Mouse (Mus musculus) erythroid progenitor cell, adult 5-6 weeks (primary cell): ENCODE results near the gene Anapc16. TPM values are rescaled to one million over a fixed set of nuclear protein-coding genes. Genes with fewer than 3 reads are reported as not detected.
A peak's percentile ranks its signal among the peaks of the same experiment; 100 is the strongest.

Experiments used
- ATAC-seq: replicated peaks from 2 replicates; pipeline ENCODE4 v1.8.0; 2016; ENCODE audit warnings: moderate number of reproducible peaks, mild to moderate bottlenecking, moderate TSS enrichment, inconsistent platforms; ENCODE audit not compliant: poor library complexity, low FRiP score, severe bottlenecking
- total RNA-seq, 2 experiments: library from RNA; stranded (forward) in 1 of 2; stranded (reverse) in 1 of 2; fragments of 150-400 nt in 1 of 2; fragments of 186-747, 209-891 nt in 1 of 2; gene quantifications; 2 replicates each; pipeline versions ENCODE4 v1.2.3 to v1.2.4; 2015 to 2017; ENCODE audit warnings: low replicate concordance in 2 of 2

Gene Anapc16
- total RNA-seq (2015; ENCODE audit: low replicate concordance) (42.5 and 54.5 TPM in 2 replicates), total RNA-seq (2017; ENCODE audit: low replicate concordance) (34.0 and 36.5 TPM in 2 replicates)

DNA sequence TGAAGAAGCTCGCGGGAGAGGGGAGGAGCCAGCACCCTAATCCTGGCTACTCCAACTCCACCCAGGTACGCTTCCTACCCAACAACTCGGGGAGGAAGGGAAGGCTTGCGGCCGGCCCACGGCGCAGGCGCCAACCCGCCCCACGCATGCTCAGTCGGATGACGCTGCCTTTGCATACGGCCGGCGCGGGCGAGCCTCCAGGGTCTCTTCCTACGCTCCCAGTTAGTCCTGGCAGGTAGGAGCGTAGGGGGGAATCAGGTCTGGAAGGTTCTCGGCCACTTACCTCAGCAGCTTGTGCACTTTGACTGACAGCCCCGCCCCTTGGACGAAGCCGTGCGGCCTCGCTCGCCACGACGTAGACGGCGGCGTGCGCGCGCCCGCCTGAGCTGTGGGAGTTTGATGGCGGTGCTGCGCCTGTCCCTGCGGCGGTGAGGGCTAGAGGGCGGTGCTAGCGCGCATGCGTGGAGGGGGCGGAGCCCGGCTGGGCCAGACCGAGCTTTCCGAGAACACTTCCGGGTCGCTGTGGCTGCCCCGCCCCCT, at the start of gene Anapc16, which contains the start of gene Ascc1:
TSS of gene Anapc16 (minus strand) at position 463 of the 540 bp plus-strand sequence.
TSS of gene Ascc1 (plus strand) at position 133 of the 540 bp plus-strand sequence.
- ATAC-seq: peak; percentile 93

DNA sequence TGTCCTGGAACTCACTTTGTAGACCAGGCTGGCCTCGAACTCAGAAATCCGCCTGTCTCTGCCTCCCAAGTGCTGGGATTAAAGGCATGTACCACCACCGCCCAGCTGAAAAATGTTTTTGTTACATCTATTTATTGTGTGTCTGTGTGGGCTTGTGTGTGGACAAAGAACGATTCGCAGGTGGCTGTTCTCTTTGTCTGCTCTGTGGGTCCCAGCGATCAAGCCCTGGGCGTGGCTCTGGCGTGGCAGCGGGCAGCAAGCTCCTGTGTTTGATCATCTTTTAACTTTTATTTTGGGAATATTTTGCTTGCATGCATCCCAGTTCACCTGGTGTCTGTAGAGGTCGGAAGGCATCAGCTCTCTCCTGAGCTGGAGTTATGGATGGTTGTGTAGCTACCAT, 47.6 kb upstream of the Anapc16 start:
- ATAC-seq: no peak

DNA sequence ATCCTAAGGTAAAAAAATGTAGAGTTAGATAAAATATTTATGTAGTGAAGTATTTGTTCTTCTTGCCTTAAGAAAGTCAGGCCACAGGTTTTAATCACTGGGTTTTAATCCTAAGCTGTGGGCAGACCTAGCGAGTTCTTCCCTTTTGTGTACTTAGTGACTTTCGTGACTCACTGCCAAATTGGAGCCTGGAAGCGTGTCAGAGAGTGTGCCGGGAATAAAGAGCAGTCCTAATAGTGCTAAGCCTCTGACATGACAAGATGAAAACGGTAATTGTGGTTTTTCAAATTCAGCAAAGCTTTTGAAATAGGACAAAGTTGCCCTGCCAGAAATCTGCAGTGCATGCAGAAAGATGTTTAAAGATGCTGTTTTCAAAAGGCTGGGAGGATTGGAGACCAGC, 43.8 kb upstream of the Anapc16 start:
- ATAC-seq: no peak

GRCm38 (mm10) chr10:60042350-60042922, 39.5 kb upstream of the Anapc16 start:
- ATAC-seq: no peak

DNA sequence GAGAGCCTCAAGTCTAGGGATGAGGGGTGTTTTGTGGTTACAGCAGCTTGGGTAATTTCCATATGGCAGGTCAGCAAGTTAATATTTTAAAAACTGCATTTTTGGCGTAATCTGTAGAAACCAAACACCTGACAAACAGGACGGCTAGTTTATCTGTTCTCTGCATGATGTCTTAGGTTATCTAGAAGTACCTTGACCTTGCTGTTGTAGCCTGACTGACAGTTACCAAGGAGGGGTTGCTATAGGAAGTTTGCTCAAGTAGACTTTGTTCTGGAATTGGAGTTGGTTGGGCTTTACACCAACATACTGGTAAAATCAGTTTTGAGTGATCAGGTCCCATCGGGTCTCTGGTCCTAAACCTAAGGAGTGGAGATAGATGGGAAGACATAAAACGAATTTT, 32.8 kb upstream of the Anapc16 start:
- ATAC-seq: 0 out of 2 replicates have a peak, but pooled peaks have one; percentile 47

GRCm38 (mm10) chr10:60034621-60035020, 31.7 kb upstream of the Anapc16 start:
- ATAC-seq: no peak

DNA sequence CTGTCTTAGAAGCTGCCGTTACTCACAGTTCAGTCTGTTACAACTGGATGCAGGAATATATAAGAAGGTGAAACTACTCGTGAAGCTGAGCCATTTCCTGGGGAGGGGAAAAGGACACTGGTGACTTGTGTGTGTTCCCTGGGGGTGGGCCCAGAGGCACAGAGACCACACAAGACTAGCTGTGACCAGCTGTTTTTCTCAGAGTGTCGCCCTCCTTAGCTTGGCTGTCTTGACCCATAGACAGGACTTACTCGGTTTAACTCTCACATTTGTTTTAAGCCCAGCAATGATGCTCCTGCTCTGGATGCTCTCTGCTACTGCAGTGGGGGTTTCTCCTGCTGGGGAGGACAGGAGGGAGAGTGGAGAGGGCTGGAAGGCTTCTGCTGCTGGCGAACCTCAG, 30.1 kb upstream of the Anapc16 start:
- ATAC-seq: no peak

DNA sequence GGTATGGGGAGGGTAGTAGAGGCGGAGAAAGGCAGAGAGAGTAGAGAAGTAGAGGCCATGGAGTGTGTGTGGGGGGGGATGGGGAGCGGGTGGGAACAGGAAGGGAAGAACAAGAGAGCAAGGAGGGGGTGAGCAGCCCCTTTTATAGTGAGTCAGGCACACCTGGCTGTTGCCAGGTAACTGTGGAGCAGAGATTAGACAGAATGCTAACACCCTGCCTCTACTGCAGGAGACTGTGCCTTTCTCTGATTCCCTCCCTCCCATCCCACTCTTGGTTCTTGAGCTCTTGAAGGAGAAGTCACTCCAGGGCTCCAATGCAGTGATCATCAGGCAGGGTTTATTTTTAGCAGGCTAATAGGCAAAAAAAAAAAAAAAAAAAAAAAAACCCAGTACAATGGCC, 29.7 kb upstream of the Anapc16 start:
- no peak for ATAC-seq

GRCm38 (mm10) chr10:60031985-60032384, 29.1 kb upstream of the Anapc16 start:
- ATAC-seq: no peak

- ATAC-seq: no peak
These were observed 28.6 kb upstream of the Anapc16 start for GRCm38 (mm10) chr10:60031562-60031961.

DNA sequence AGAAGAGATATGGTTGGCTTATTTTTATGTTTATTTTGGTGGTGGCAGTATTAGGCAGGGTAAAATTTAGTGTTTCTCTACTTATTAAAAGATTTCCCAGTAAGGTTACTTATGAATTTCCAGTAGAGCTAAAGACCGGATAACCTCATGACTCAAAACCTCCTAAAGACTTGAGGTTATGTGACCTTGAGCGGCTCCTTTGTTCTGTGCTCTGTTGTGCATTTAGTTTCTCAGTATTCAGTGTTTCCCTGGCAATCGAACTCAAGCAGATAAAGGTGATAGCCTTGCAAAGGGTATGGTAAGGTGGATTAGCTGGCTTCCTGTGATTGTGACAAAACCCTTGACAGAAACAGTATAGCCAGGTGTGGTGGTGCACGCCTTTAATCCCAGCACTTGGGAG, 26.5 kb upstream of the Anapc16 start:
- no peak for ATAC-seq

DNA sequence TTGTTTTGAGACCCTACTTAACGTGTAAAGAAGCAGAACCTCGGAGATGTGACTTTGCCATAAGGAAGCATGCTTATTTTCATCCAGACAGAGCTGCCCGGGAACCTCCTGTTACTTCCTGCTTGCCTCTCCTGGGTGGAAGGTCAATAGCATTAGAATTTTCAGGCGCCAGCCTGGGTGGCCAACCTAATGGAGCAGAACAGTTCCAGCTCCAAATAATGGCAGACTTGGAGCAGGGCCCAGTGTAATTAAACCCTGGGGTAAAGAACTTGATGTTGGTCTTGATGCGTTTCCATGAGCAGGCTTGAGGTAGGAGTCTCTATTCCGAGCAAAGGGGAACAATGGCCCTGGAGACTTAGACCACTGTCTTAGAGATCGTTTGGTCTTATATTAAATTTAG, 26.0 kb upstream of the Anapc16 start:
- ATAC-seq: no peak

DNA sequence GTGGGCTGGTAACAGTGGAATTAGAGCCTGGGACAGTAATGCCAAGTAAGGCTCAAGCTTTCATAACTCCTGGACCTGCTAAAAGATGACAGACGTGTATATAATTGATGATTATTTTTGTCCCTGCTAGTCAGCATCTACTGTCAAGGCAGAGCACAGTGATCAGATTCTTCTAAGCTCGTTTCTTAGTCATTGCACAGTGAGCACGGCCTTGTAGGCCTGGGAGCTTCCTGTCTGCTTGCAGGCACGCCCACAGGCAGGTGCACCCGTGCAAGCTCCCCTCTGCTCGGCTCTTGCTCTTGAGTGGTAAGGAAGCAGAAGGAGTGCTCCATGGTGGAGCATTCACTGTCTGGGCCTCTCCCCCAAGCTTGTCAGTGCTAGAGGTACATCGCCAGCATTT, 25.2 kb upstream of the Anapc16 start:
- ATAC-seq: no peak

DNA sequence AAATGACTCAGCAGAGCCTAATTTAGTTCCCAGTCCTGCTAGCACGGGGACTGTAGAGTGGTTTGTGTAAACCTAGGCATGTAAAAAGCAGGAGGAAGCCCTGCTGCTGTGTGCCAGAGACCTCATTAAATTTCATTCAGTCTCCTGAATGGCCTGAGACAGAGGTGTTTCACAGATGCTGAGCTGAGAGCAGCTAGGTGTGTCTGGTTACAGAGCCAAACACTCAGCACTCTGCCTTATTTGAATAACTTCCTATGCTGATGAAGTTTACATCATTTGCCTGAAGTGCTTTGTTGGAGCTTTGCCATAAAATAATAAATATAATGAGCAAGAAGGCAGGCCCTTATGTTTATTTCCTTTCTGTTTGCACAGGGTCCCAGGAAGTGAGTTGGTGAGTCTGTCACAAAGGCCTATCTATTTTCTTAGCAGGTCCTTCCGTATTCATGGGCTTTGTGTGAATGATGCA, 24.7 kb upstream of the Anapc16 start:
- no peak for ATAC-seq

GRCm38 (mm10) chr10:60026759-60027395, 23.9 kb upstream of the Anapc16 start:
- ATAC-seq: no peak

GRCm38 (mm10) chr10:60023751-60024150, 20.8 kb upstream of the Anapc16 start:
- no peak for ATAC-seq

DNA sequence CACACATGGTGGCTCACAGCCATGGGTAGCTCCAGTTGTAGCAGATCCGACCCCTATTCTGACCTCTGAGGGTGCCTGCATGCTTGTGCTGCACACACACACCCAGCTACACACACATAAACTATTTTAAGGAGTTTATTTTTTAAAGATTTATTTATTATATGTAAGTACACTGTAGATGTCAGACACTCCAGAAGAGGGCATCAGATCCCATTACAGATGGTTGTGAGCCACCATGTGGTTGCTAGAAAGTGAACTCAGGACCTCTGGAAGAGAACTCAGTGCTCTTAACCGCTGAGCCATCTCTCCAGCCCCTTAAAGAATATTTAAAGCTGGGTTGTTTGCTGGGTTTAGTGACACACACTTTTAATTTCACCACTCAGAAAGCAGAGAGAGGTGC, 16.4 kb upstream of the Anapc16 start:
- no peak for ATAC-seq

DNA sequence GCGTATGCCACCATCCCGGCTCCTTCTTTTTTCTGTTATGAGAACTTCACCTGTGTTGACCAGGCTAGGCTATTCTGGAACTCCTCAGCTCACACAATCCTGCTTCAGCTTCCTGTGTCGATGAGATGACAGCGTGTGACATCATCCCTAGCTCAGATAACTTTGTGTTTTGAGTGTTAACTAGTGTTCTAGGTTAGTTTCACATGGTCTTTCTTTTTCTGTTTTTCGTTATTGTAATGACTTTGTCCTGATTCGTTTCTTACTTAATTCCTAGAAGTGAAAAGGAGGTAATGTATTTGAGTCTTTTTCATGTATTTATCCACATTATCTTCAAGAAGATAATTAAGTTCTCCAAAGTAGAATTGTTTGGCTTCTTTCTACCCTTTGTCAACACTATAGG, 13.3 kb upstream of the Anapc16 start:
- no peak for ATAC-seq

DNA sequence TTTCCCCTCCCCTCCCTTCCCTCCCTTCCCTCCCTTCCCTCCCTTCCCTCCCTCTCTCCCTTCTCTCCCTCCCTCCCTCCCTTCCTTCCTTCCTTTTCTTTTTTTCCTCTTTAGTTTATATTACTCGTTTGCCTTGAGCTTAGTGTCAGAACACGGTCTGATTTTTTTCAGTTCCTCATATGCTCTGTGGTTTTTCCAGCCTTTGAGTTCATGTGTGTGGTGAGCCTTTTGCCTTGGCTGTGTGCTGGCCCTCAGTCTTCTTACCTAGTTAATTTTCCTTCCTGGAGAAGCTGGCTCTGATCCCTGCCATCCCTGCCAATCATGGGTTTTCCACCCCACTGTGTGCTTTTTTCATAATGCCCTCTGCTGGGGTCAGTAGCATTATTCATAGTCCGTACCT, 6.2 kb upstream of the Anapc16 start:
- ATAC-seq: no peak

DNA sequence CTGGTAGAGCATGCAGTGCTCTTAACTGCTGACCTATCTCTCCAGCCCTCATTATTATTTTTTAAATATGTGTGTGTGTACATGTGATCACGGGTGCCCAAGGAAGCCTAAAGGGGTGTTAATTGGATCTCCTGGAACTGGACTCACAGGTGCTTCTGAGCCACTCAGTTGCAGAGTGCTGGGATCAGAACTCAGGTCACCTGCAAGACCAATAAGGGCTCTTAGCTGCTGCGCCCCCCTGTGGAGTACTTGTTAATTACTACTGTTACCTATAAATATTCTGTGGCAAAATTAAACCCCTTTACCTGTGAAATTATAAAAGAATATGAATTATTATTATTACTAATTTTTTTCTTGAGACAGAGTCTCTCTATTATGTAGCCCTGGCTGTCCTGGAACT, 2.3 kb upstream of the Anapc16 start:
- ATAC-seq: no peak

DNA sequence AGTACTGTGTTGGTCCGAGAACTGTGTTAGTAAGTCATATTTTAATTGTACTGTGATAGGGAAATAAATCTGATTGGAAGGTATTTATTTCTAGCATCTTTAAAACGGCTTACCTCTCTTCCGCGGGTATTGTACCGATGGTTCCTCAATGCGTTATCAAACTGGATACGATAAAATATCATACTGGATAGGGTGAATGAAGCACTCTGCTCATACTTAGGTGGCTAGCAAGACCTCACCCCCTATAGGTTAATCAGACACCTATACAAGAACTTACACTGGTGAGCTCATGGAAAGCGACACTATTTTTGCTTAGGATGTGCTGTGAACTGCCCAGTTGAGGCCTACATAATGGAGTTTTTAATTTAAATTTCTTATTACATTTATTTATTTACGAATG, 912 bp upstream of the Anapc16 start:
- ATAC-seq: no peak
